Mouse (Mus musculus): Measurements from ENCODE around the gene Fyb.

- no peak for TF ChIP-seq CTCF (IDR thresholded peaks at IDR 0.05; ENCODE audit: control insufficient read depth, insufficient read depth, insufficient read length)
- no peak for TF ChIP-seq MYOG (IDR thresholded peaks at IDR 0.05; ENCODE audit: control insufficient read depth, extremely low read depth, insufficient read length)
- TF ChIP-seq USF1 (IDR thresholded peaks at IDR 0.05; ENCODE audit: low read depth): no peak
- TF ChIP-seq MAX (IDR thresholded peaks at IDR 0.05): no peak
- no peak for TF ChIP-seq CEBPB (IDR thresholded peaks at IDR 0.05; ENCODE audit: low read depth)
Observed at GRCm38 (mm10) chr15:6559188-6559587, 36.5 kb downstream of the Fyb start.
